Mouse (Mus musculus) forebrain, embryonic 11.5 days (tissue): ENCODE measurements around the gene Ccnjl. TPM values are rescaled to one million over a fixed set of nuclear protein-coding genes. Genes with fewer than 3 reads are reported as not detected.
A peak's percentile ranks its signal among the peaks of the same experiment; 100 is the strongest.

Experiments
- ATAC-seq: fragments of 200-750 bp; cut with Nextera tagmentation; replicated peaks from 2 replicates; pipeline ENCODE4 v1.8.0; 2017; ENCODE audit warnings: moderate TSS enrichment; ENCODE audit not compliant: low FRiP score
- DNase-seq: peaks from one replicate; pipeline ENCODE4 v3.0.0-alpha.2; 2017; ENCODE audit warnings: low spot score
- H3K27ac ChIP-seq: fragments of 300-500 bp; sonication (generic); 2 replicates; pipeline ENCODE4 v1.5.1; 2014; ENCODE audit warnings: low read depth, low read length
- H3K27me3 ChIP-seq: fragments of 300-500 bp; sonication (generic); 2 replicates; pipeline ENCODE4 v1.6.1; 2014; ENCODE audit warnings: mild to moderate bottlenecking, low read length, mixed read lengths; ENCODE audit not compliant: control insufficient read depth, insufficient read depth
- H3K36me3 ChIP-seq: fragments of 300-500 bp; sonication (generic); 2 replicates; pipeline ENCODE4 v1.6.1; 2014; ENCODE audit warnings: mild to moderate bottlenecking, low read length, moderate library complexity, mixed read lengths; ENCODE audit not compliant: control insufficient read depth, insufficient read depth
- H3K4me1 ChIP-seq: fragments of 300-500 bp; sonication (generic); replicated peaks from 2 replicates; pipeline ENCODE4 v1.6.1; 2014; ENCODE audit warnings: low read length, mixed read lengths; ENCODE audit not compliant: control insufficient read depth, insufficient read depth
- H3K4me2 ChIP-seq: fragments of 300-500 bp; sonication (generic); 2 replicates; pipeline ENCODE4 v1.6.1; 2014; ENCODE audit warnings: low read depth, mild to moderate bottlenecking, low read length, moderate library complexity, mixed read lengths; ENCODE audit not compliant: severe bottlenecking
- H3K4me3 ChIP-seq: fragments of 300-500 bp; sonication (generic); 2 replicates; pipeline ENCODE4 v1.5.1; 2014; ENCODE audit warnings: low read depth, low read length
- H3K9ac ChIP-seq: fragments of 300-500 bp; sonication (generic); 2 replicates; pipeline ENCODE4 v1.6.1; 2014; ENCODE audit warnings: low read length
- H3K9me3 ChIP-seq: fragments of 300-500 bp; sonication (generic); 2 replicates; pipeline ENCODE4 v1.6.1; 2016; ENCODE audit warnings: low read length, mixed read lengths; ENCODE audit not compliant: control insufficient read depth
- WGBS: fragments of 180-500 bp; shearing (Covaris S2); extraction: QIAGEN DNeasy Blood & Tissue Kit; methylation state at CpG from one replicate; pipeline ENCODE4 v1.1.7; 2014; 5-methylcytosine and 5-hydroxymethylcytosine counted together
- polyA plus RNA-seq: library from polyadenylated mRNA; unstranded; fragments of >200 nt; fragmentation: Nextera tagmentation; extraction: Ambion mirVana; gene quantifications from 2 replicates; pipeline ENCODE4 v1.2.1, GENCODE M21; 2014

The Ccnjl gene
- polyA plus RNA-seq, 1 experiment from 2014 or later, result 30.7 TPM

GRCm38 (mm10) chr11:43516344-43517021 is 12.1 kb upstream of the Ccnjl start:
- 39% methylated on average over 8 of the region's 8 CpGs for WGBS
- no peaks in the 10 kb centered on the region for H3K9me3 ChIP-seq
- H3K4me2 ChIP-seq, result no peak overlapping the region
- no peaks in the 10 kb centered on the region for H3K36me3 ChIP-seq
- DNase-seq (peak; percentile 74), ATAC-seq (peak; percentile 69)
- H3K4me1 ChIP-seq, result no peaks in the 10 kb centered on the region
- no peaks in the 10 kb centered on the region for H3K27me3 ChIP-seq
- H3K4me3 ChIP-seq, result no peak overlapping the region
- H3K27ac ChIP-seq, result no peak overlapping the region
- H3K9ac ChIP-seq, result no peak overlapping the region

- no peaks in the 10 kb centered on the region for H3K27me3 ChIP-seq
- no peak overlapping the region for H3K4me2 ChIP-seq
- no peaks in the 10 kb centered on the region for H3K36me3 ChIP-seq
- 86% methylated on average over 11 of the region's 11 CpGs for WGBS
- H3K4me3 ChIP-seq, result no peak overlapping the region
- H3K9ac ChIP-seq, result no peak overlapping the region
- no peaks in the 10 kb centered on the region for H3K9me3 ChIP-seq
- no peak for ATAC-seq
- no peak for DNase-seq
- no peak overlapping the region for H3K27ac ChIP-seq
- no peaks in the 10 kb centered on the region for H3K4me1 ChIP-seq
These were observed 10.9 kb upstream of the Ccnjl start for GRCm38 (mm10) chr11:43517641-43518040.

- no peaks in the 10 kb centered on the region for H3K4me1 ChIP-seq
- H3K9me3 ChIP-seq, result no peaks in the 10 kb centered on the region
- H3K9ac ChIP-seq, result no peak overlapping the region
- no peaks in the 10 kb centered on the region for H3K36me3 ChIP-seq
- ATAC-seq (no peak), DNase-seq (no peak)
- no peak overlapping the region for H3K27ac ChIP-seq
- no peak overlapping the region for H3K4me2 ChIP-seq
- no peak overlapping the region for H3K4me3 ChIP-seq
- H3K27me3 ChIP-seq, result no peaks in the 10 kb centered on the region
These were observed 10.5 kb upstream of the Ccnjl start for GRCm38 (mm10) chr11:43518086-43518485.

- Histone ChIP-seq H3K9ac (no peak overlapping the region), H3K4me1 (no peaks in the 10 kb centered on the region), H3K27ac (no peak overlapping the region), H3K36me3 (no peaks in the 10 kb centered on the region), H3K27me3 (no peaks in the 10 kb centered on the region), H3K4me2 (no peak overlapping the region), H3K9me3 (no peaks in the 10 kb centered on the region), H3K4me3 (no peak overlapping the region)
- no peak for ATAC-seq
- no peak for DNase-seq
These were observed 9.8 kb upstream of the Ccnjl start for GRCm38 (mm10) chr11:43518821-43519220.

- no peaks in the 10 kb centered on the region for H3K9me3 ChIP-seq
These were observed 8.1 kb upstream of the Ccnjl start for GRCm38 (mm10) chr11:43520521-43520920.

GRCm38 (mm10) chr11:43528078-43528682 is 404 bp upstream of the Ccnjl start:
- H3K36me3 ChIP-seq, result no peaks in the 10 kb centered on the region; the same call in 1 of the 2 replicates
- H3K9ac ChIP-seq, result peak overlapping the region; percentile 86
- H3K4me2 ChIP-seq, result peak overlapping the region; percentile 75
- 0% methylated on average over 25 of the region's 25 CpGs for WGBS
- peaks cover 6% of the 10 kb centered on the region; the same call in 1 of the 2 replicates for H3K4me1 ChIP-seq
- H3K4me3 ChIP-seq, result peak overlapping the region; percentile 77
- no peaks in the 10 kb centered on the region for H3K9me3 ChIP-seq
- no peaks in the 10 kb centered on the region for H3K27me3 ChIP-seq
- DNase-seq (no peak), ATAC-seq (peak; percentile 32)
- peak overlapping the region; percentile 31 for H3K27ac ChIP-seq

More at GRCm38 (mm10) chr11:43520521-43520920, 8.1 kb upstream of the Ccnjl start:
- ATAC-seq (no peak), DNase-seq (no peak)
- Histone ChIP-seq H3K4me1 (no peaks in the 10 kb centered on the region), H3K4me2 (no peak overlapping the region), H3K27ac (no peak overlapping the region), H3K36me3 (no peaks in the 10 kb centered on the region), H3K4me3 (no peak overlapping the region), H3K9ac (no peak overlapping the region), H3K27me3 (no peaks in the 10 kb centered on the region)
- whole genome bisulfite sequencing, result 71% methylated on average over 3 of the region's 3 CpGs

GRCm38 (mm10) chr11:43530043-43530442 is 1.5 kb downstream of the Ccnjl start:
- ATAC-seq, result no peak
- H3K4me1 ChIP-seq, result peaks cover 6% of the 10 kb centered on the region; the same call in 1 of the 2 replicates
- H3K27ac ChIP-seq, result no peak overlapping the region
- H3K27me3 ChIP-seq, result no peaks in the 10 kb centered on the region
- DNase-seq, result no peak
- H3K4me2 ChIP-seq, result peak overlapping the region; percentile 75
- 13% methylated on average over 3 of the region's 3 CpGs for WGBS
- H3K9ac ChIP-seq, result 0 out of 2 replicates have a peak overlapping the region, but pooled peaks have one; percentile 1
- H3K4me3 ChIP-seq, result peak overlapping the region; percentile 77
- H3K9me3 ChIP-seq, result no peaks in the 10 kb centered on the region
- H3K36me3 ChIP-seq, result no peaks in the 10 kb centered on the region; the same call in 1 of the 2 replicates

GRCm38 (mm10) chr11:43531619-43532018 is 3.0 kb downstream of the Ccnjl start:
- Histone ChIP-seq H3K9me3 (no peaks in the 10 kb centered on the region), H3K36me3 (no peaks in the 10 kb centered on the region; the same call in 1 of the 2 replicates), H3K27me3 (no peaks in the 10 kb centered on the region), H3K9ac (no peak overlapping the region), H3K4me3 (no peak overlapping the region), H3K4me1 (peaks cover 6% of the 10 kb centered on the region; the same call in 1 of the 2 replicates), H3K4me2 (no peak overlapping the region), H3K27ac (no peak overlapping the region)
- whole genome bisulfite sequencing, result 61% methylated on average over 5 of the region's 5 CpGs
- DNase-seq, result no peak
- no peak for ATAC-seq
